8 mouse cellular contexts compared by ENCODE assay signal in the genomic region with DNA sequence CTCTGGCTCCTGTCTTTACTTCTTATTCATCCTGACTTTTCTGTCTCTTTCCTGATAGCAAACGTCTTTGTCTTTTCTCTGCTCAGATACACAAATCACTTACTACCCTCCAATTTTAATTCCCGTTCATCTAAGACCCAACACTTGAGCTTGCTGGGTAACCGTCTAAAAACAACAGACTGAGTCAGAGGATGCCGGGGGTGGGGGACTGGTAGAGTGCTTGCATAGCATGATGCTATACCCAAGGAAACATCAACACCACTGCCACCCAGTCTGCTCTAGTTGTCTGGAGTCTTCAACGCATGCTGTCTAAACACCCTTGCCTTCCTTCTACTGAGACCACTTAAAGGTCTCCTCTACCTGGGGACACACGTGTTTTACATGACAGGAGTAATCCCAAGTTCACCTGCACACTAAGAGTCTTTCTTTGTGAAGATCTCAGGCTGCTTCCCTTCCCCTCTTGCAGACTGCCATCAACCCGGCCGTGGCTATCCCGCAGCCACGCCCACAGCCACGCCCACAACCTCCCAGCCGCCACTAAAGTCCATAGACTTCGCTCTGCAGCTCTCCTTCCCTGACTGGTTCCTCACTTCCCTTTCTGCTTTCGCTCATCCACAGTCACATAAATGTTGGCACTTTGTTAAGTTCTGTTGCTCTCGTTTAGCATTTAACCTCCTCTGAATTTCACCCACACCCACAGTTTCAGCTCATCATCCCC. TPM values are rescaled to one million over a fixed set of nuclear protein-coding genes. Genes with fewer than 3 reads are reported as not detected.
DNase-seq lines count a peak whose midpoint lies in the region; ATAC-seq lines count a peak whose summit lies in the region.

No protein-coding gene starts in this region.

- peak overlapping the region; percentile 15 for H3K4me3 ChIP-seq in hindbrain, embryonic 15.5 days
- H3K4me3 ChIP-seq in midbrain, embryonic 14.5 days (replicated peaks; ENCODE audit: low read depth, low read length) = peak overlapping the region; percentile 20
- peak overlapping the region; percentile 32 for H3K4me3 ChIP-seq in stomach, embryonic 16.5 days (replicated peaks; ENCODE audit: low read length)

- H3K27me3 ChIP-seq in hindbrain, embryonic 15.5 days = no peaks in the 10 kb centered on the region
- H3K27me3 ChIP-seq in midbrain, embryonic 14.5 days (ENCODE audit: control insufficient read depth, insufficient read depth, low read length) = no peaks in the 10 kb centered on the region; the same call in 1 of the 2 replicates
- 0 out of 2 replicates have a peak, but pooled peaks cover 3% of the 10 kb centered on the region for H3K27me3 ChIP-seq in stomach, embryonic 16.5 days (ENCODE audit: control insufficient read depth, insufficient read depth, low read length)

- WGBS in hindbrain, embryonic 15.5 days = 13% methylated on average over 15 of the region's 15 CpGs
- 15% methylated on average over 15 of the region's 15 CpGs for WGBS in midbrain, embryonic 14.5 days
- 12% methylated on average over 15 of the region's 15 CpGs for WGBS in stomach, embryonic 16.5 days

- H3K9me3 ChIP-seq in hindbrain, embryonic 15.5 days = no peaks in the 10 kb centered on the region
- no peaks in the 10 kb centered on the region for H3K9me3 ChIP-seq in midbrain, embryonic 14.5 days (ENCODE audit: control insufficient read depth, low read length)
- no peaks in the 10 kb centered on the region for H3K9me3 ChIP-seq in stomach, embryonic 16.5 days (replicated peaks; ENCODE audit: control insufficient read depth, low read length)

- no peak overlapping the region for H3K9ac ChIP-seq in hindbrain, embryonic 15.5 days
- H3K9ac ChIP-seq in midbrain, embryonic 14.5 days (replicated peaks; ENCODE audit: low read length) = no peak overlapping the region; the same call in 1 of the 2 replicates
- H3K9ac ChIP-seq in stomach, embryonic 16.5 days (ENCODE audit: low read length) = peak overlapping the region; percentile 43

- peaks cover 8% of the 10 kb centered on the region; the same call in 1 of the 2 replicates for H3K4me1 ChIP-seq in hindbrain, embryonic 15.5 days (replicated peaks)
- peaks cover 7% of the 10 kb centered on the region; the same call in 1 of the 2 replicates for H3K4me1 ChIP-seq in midbrain, embryonic 14.5 days (ENCODE audit: control insufficient read depth, insufficient read depth, low read length)
- H3K4me1 ChIP-seq in stomach, embryonic 16.5 days (ENCODE audit: control insufficient read depth, insufficient read depth, low read length) = peaks cover 4% of the 10 kb centered on the region

- peak; percentile 59; the same call in 1 of the 2 replicates for ATAC-seq in hindbrain, embryonic 15.5 days (ENCODE audit: low FRiP score, low read depth)
- no peak for ATAC-seq in midbrain, embryonic 14.5 days (ENCODE audit: low FRiP score, low TSS enrichment)
- ATAC-seq in stomach, embryonic 16.5 days (ENCODE audit: insufficient read depth, low FRiP score) = peak; percentile 62; the same call in 1 of the 2 replicates

- peak overlapping the region; percentile 47 for H3K4me2 ChIP-seq in hindbrain, embryonic 15.5 days
- peak overlapping the region; percentile 51 for H3K4me2 ChIP-seq in midbrain, embryonic 14.5 days (ENCODE audit: low read length)
- peak overlapping the region; percentile 54 for H3K4me2 ChIP-seq in stomach, embryonic 16.5 days (ENCODE audit: low read depth, low read length)

- H3K36me3 ChIP-seq in hindbrain, embryonic 15.5 days = no peaks in the 10 kb centered on the region
- H3K36me3 ChIP-seq in midbrain, embryonic 14.5 days (ENCODE audit: control insufficient read depth, insufficient read depth, low read length) = no peaks in the 10 kb centered on the region
- no peaks in the 10 kb centered on the region for H3K36me3 ChIP-seq in stomach, embryonic 16.5 days (ENCODE audit: control insufficient read depth, insufficient read depth, low read length)

- H3K27ac ChIP-seq in hindbrain, embryonic 15.5 days (replicated peaks) = no peak overlapping the region
- no peak overlapping the region for H3K27ac ChIP-seq in midbrain, embryonic 14.5 days (replicated peaks; ENCODE audit: low read depth, low read length)
- 0 out of 2 replicates have a peak overlapping the region, but pooled peaks have one; percentile 16 for H3K27ac ChIP-seq in stomach, embryonic 16.5 days (ENCODE audit: low read length)

- DNase-seq in MEL-GATA-1-ER (ENCODE audit: extremely low read depth, low read depth) (peak; percentile 41), liver (peak; percentile 81), MN1 (ENCODE audit: low spot score) (no peak)
- DNase-seq in adrenal gland, postnatal 36 days = peak; percentile 82 to 90
- peak; percentile 47 for DNase-seq in forelimb bud, embryonic 11.5 days (ENCODE audit: low read depth, low spot score)
- peak; percentile 83 for DNase-seq in midbrain, embryonic 14.5 days

RNA-seq across cellular contexts. Expression of a gene that starts 17.5 kb away (rescaled TPM):
- under 1 TPM; 0.40 to 0.66 TPM for total RNA-seq in adrenal gland, postnatal 36 days (2021)
- polyA plus RNA-seq in hindbrain, embryonic 15.5 days (2015; fragmentation: Nextera tagmentation; extraction: Ambion mirVana) = 3.8 and 4.3 TPM in 2 replicates
- polyA plus RNA-seq in midbrain, embryonic 14.5 days (2014; fragmentation: Nextera tagmentation; extraction: Ambion mirVana) = 4.9 and 6.9 TPM in 2 replicates
- polyA plus RNA-seq in stomach, embryonic 16.5 days (2015; fragmentation: Nextera tagmentation; extraction: Ambion mirVana) = 0.10 and 0.15 TPM in 2 replicates
